Mouse (Mus musculus) liver, embryonic 14.5 days (tissue): ENCODE data around the gene Tgfb2.

Source experiments
- CTCF ChIP-seq: IDR thresholded peaks from 2 replicates; pipeline ENCODE4 v1.5.1; 2016; ENCODE audit warnings: antibody characterized with exemption, low read depth, control low read depth
- EP300 ChIP-seq: IDR thresholded peaks from 2 replicates; pipeline ENCODE4 v1.6.1; 2016; ENCODE audit warnings: antibody characterized with exemption, low read depth

DNA sequence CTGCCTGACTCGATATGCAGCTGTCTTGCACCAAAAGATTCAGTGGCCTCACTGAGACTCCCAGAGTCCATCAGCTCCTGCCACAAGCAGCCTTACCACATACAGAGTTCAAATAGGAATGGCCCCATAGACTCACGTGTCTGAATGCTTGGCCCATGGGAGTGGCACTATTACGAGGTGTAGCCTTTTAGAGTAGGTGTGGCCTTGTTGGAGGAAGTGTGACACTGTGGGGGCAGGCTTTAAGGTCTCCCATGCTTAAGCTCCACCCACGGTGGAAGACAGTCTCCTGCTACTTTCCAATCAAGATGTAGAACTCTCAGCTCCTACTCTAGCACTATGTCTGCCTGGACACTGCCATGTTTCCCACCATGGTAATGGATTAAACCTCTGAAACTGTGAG, 23.0 kb upstream of the Tgfb2 start:
- no peak for TF ChIP-seq CTCF
- TF ChIP-seq EP300, result no peak
